Mouse (Mus musculus) adrenal gland, postnatal 25 days (tissue): ENCODE data around the gene Gm12185. TPM values are rescaled to one million over a fixed set of nuclear protein-coding genes. Genes with fewer than 3 reads are reported as not detected.
"Not testable (repeated sequence)": the region's sequence is repeated elsewhere in the genome, so short reads cannot be mapped to it uniquely, and the experiment has no call there.

Experiments used
- DNase-seq: peaks from one replicate; pipeline ENCODE4 v3.0.0; 2021; ENCODE audit warnings: mixed read lengths
- long read RNA-seq: library from polyadenylated mRNA; stranded (forward); transcript quantifications from one replicate; pipeline ENCODE4 v2.0.0, GENCODE M21; 2021
- total RNA-seq: library from RNA; stranded (reverse); gene quantifications from 2 replicates; pipeline ENCODE4 v1.2.3, GENCODE M21; 2021

Gene Gm12185
- 0.67 and 1.3 TPM in 2 replicates for total RNA-seq
- long read RNA-seq, full-length matches to known transcripts = 3 of 8 reads
- long read RNA-seq, partial matches to known transcripts = 0 of 8 reads
- long read RNA-seq, other reads (novel, unspliced or antisense) = 5 of 8 reads

DNA sequence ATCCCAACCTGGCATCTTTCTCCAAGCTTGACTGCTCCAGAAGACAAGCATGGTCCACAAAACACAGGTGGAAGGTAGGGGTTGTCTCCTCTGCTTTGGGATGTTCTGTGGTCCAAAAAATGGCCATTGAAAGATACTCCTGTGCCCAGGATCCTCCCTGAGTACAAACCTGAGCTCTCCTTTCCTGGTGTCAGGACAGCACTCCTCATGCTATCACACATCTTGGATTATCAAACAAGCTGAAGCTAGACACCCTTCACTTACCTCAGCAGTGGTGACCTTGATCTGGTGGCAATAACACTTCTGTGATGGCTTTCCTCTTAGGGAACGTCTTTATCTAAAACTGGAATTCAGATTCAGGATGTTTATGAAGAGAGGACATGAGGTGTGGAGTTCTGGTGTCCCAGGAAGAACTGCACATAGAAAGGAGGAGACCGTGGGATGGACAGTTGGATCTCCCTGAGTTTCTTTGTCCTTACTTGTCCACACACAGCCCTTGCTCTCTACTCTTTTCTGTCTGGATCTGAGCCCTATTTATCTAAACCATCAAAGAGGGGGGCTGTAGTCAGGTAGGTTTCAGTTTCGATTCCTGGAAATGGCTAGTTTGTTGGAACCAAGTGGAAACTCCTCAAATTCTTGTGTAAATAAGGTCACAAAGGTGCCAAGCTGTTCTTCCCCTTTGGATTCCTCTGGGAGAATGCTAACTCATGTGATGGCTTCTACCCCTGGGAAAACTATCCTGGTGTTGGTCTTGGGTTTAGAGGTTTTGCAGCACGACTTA is at the start of gene Gm12185:
Gene Gm12185, minus strand, starts transcription at position 487 of the 781 bp plus-strand sequence.
- DNase-seq = not testable (repeated sequence)

DNA sequence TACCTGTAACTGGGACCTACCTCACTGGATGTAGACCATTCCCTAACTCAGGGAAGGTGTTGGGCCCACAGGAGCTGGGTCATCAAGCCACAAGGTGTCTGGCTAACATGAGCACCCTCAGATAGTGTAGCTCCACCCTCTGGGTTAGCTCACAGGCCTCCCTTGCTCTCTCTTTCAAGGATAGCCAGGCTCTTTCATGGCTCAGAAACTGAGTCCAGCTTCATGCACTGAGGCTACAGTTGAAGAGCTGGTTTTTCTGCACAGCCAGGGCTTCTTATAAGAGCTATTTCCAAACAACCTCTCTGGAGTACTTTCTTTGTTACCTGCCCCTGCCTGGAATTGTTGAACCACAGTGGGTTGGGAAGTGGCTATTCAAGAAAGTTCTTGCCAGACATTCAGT is 20.0 kb upstream of the Gm12185 start:
- DNase-seq = not testable (repeated sequence)

DNA sequence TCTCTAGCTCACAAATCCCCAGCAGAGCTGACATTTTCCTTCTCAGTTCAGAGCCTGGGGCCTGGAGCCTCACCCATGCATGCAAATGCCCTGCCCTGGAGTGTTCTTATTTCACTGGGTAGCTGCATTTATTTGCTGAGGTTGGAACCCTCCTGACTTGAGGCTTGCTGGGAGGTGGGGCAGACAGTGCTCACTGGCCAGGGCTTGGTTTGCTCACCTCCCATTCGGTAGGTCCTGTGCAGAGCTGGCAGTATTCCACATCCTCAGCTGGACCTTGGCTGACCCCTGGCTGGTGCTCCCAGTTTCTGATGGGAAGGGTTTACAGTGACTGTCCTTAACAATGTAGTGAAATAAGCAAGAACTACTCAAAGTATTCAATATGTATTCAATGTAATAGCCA is 14.8 kb upstream of the Gm12185 start:
- DNase-seq = not testable (repeated sequence)

DNA sequence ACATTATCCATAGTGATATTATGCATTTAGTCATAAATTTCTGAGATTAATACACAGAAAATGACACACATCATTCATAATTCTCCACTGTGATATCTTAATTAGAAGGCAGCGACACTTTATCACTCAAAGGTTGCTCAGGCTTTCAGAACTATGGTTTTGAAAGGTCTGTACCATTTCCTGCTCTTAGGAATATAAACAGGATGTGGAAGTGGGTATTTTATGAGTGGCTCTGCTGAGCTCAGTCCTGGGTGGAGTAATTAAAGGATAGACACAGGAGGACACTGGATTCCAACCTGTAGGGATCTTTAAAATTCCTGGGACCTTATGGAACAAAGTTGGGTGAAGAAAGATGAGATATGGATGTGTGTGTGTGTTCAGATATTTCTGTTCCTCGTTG is 14.3 kb upstream of the Gm12185 start:
- not testable (repeated sequence) for DNase-seq

DNA sequence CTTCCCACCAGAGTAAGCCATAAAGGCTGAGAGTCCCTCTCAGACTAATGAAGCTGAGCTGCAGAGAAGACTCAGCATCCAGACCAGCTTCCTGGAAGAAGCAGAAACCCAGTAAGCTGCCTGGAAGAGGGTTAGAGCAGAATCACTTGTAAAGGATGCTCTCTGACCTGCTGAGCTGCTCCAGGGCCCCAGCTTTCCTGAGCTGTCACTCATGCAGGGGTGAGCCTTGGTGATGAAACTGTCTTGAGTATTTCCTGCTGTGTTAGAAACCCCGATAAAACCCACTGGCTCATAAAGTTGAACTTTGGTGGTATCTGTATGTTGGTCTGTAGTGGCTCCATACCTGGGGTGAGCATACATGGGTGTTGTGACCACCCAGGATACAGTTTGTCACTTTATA is 8.4 kb upstream of the Gm12185 start:
- not testable (repeated sequence) for DNase-seq

DNA sequence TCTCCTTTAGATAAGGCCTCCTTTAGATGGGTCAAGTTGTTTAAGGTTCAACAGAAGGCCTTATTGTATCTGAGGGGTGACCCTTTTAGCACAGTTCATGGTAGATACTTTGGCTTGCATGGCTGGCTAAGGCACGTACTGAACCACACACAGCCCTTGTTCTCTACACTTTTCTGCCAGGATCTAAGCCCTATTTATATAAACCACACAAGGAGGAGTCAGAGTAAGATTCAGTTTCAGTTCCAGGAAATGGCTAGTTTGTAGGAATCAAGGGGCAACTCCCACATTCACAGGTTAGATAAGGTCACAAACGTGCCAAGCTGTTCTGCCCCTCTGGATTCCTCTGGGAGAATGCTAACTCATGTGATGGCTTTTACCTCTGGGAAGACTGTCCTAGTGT is 2.0 kb upstream of the Gm12185 start, which contains the start of gene Tgtp1:
Gene Tgtp1, minus strand, starts transcription at position 155 of the 400 bp plus-strand sequence.
- not testable (repeated sequence) for DNase-seq

DNA sequence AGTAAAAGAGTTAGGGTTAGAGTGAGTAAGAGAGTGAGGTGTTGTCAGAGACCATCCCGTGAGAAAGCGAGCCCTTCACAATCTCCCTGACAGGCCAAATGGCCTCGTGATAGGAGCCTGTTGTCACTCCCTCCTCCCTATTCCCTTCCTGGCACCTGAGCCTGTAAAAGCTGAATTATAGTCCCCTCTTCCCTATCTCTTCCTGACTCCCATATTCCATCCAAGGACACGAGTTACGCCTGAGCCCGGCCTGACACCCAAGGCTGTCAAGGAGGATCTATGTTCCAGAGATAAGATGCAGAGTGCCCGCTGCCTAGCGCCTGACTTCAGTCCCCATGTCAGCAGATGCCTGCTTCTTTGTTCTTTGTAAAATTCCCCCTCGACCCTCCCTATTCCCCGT is 1.3 kb upstream of the Gm12185 start:
- peak; percentile 2 for DNase-seq

DNA sequence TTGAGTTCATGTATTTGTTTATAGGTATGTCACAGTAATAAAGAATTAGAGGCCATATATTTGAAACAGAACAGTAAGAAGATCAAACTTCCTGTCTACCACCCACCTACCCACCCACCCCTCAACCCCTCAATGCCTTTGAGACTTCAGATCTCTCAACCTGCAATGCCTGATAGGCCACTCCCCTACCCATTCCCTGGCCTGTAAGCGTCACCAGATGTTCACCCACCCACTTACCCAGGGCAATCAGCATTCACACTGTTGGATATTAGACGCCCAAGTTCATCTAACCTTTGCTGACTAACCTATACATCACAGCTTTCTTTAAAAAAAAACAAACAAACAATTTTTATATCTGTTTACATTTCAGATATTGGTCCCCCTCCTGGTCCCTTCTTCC is 2.0 kb downstream of the Gm12185 start:
- not testable (repeated sequence) for DNase-seq

DNA sequence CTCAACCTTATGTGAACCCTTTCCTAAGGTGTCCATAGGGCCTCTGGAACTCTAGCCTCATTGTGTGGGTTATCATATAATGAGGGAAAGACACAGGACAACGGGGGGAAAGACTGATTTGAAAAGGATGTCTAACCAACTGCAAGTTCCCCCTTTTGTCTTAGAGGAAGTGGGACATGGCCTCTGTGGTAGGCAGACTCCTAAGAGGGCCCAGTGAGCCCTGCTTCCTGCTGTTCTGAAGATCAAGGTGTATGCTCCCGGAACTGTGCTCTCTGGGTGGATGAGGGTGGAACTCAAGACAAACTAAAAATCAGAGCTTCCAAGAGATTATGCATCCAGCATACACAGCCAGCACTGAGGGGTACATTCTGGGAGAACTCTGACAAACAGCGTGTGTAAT is 3.8 kb downstream of the Gm12185 start:
- DNase-seq = not testable (repeated sequence)

DNA sequence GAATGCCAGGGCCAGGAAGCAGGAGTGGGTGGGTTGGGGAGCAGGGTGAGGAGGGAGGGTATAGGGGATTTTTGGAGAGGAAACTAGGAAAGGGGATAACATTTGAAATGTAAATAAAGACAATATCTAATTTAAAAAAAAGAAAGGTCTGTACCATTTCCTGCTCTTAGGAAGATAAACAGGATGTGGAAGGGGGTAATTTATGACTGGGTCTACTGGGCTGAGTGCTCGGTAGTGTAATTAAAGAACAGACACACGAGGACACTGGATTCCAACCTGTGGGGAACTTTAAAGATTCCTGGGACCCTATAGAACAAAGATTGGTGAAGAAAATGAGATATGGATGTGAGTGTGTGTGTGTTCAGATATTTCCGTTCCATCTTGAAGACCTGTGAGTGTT is 9.2 kb downstream of the Gm12185 start:
- DNase-seq = not testable (repeated sequence)

DNA sequence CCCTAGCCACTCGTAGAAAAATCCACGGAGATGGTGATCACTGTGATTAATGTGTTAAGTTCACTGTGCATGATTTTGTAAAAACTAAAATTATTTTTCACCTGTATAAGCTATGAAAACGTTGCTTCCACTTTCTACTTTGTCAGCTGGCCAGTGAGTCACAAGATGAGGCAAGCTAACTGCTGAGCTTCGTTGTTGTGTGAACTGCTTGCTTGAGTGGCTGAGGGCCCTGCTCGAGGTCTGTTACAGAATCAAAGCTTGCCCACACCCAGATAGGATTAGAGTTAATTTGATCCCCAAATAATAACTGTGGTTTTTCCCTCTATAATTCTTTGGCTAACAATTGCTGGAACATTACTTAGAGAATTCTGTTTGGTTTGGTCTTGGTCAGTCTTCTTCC is 12.0 kb downstream of the Gm12185 start:
- not testable (repeated sequence) for DNase-seq

DNA sequence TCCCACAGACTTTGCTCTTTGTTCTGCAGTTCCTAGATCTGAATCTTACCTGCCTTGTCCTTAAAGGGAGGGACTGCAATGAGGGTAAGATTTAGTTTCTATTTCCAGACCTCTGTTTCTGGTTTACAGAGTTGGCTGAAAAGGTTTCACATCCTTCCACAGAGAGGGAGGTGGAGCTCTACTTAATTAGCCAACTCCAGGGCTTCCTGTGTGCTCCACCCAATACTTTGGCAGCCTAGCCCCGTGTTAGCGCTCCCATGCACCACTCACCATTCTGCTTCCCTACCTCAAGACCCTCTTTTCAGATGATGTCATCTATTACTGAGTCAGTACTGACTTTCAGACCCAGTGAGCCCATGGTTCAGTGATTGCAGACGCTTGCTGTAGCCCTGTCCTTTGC is 12.8 kb downstream of the Gm12185 start, which contains the start of gene 9930111J21Rik1:
Gene 9930111J21Rik1, minus strand, starts transcription at position 148 of the 400 bp plus-strand sequence.
- DNase-seq = not testable (repeated sequence)

DNA sequence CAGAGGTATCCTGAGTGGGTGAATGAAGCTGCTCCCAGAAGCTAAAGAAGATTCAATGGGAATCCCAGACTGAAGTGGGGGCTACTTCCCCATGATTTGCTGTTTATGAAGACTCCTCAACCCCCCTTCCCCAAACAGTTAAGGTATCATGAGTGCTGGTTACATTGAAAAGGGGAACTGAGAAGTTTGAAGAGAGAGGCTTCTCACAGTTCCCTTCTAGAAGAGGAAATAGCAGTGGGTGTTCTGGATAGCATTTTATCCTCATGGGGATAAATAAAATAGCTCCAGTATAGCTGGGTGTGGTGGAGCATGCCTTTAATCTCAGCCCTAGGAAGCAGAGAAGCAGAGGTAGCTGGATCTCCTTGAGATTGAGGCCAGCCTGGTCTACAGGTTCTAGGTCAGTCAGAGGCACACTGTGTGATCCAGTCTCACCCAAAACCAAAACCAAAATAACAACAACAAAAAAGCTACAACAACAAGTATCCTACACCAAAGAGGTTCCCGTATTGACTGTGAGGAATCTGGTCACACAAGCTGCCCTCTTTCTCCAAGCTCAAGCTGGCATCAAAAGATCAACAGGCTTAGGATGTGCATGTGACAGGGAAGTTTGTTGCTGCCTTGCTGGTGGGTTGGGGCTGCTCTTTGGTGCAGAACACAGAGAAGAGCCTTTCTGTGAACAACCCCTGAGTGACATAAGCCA is 13.6 kb downstream of the Gm12185 start, which contains the start of gene Olfr56:
Gene Olfr56, plus strand, starts transcription at position 650 of the 700 bp plus-strand sequence.
- DNase-seq = not testable (repeated sequence)

DNA sequence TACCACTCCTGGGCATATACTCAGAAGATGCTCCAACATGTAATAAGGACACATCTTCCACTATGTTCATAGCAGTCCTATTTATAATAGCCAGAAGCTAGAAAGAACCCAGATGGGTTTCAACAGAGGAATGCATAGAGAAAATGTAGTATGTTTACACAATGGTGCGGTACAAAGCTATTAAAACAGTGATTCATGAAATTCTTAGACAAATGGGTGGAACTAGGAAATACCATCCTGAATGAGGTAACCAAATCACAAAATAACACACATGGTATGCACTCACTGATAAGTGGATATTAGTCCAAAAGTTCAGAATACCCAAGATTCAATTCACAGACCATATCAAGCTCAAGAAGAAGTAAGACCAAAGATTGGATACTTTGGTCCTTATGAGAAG is 17.3 kb downstream of the Gm12185 start:
- DNase-seq = not testable (repeated sequence)

DNA sequence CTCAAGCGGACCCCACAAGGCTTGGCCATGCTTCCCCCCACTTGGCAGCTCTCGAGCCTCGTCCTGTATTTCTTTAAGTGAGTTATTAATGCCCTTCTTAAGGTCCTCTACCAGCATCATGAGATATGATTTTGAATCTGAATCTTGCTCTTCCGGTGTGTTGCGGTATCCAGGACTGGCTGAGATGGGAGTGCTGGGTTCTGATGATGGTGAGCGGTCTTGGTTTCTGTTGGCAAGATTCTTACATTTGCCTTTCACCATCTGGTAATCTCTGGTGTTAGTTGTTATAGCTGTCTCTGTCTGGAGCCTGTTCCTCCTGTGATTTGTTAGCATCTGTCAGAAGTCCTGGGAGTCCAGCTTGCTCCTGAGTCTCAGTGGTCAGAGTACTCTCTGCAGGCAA is 45.9 kb downstream of the Gm12185 start, which contains the start of gene Psme2b:
Gene Psme2b, minus strand, starts transcription at position 101 of the 400 bp plus-strand sequence.
- not testable (repeated sequence) for DNase-seq

DNA sequence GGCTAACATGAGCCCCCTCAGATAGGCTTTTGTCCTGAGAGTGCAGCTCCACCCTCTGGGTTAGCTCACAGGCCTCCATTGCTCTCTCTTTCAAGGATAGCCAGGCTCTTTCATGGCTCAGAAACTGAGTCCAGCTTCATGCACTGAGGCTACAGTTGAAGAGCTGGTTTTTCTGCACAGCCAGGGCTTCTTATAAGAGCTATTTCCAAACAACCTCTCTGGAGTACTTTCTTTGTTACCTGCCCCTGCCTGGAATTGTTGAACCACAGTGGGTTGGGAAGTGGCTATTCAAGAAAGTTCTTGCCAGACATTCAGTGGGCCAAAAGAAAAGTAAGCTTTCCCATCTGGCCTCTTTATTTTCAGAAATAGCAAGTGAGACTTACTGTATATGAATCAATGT is 52.7 kb downstream of the Gm12185 start:
- not testable (repeated sequence) for DNase-seq

DNA sequence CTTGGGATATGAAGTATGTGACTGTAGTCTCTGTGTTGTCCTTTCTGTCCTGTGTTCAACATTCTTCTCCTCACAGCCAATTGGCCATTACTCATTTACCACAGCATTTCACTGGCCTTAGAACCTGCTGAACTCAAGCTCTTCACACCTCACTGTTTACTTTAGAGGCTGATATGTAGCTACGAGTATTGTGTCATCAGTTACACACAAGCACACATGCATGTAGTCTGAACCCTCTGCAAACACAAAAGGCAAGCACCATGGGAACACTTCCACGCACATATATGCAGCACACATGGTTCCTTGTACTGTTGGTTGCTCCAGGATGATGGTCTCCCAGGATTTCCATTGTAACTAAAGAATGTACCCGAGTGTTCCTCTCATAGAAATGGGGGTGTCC is 56.7 kb downstream of the Gm12185 start:
- not testable (repeated sequence) for DNase-seq

DNA sequence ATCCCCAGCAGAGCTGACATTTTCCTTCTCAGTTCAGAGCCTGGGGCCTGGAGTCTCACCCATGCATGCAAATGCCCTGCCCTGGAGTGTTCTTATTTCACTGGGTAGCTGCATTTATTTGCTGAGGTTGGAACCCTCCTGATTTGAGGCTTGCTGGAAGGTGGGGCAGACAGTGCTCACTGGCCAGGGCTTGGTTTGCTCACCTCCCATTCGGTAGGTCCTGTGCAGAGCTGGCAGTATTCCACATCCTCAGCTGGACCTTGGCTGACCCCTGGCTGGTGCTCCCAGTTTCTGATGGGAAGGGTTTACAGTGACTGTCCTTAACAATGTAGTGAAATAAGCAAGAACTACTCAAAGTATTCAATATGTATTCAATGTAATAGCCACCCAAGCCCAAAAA is 58.1 kb downstream of the Gm12185 start:
- DNase-seq = not testable (repeated sequence)

DNA sequence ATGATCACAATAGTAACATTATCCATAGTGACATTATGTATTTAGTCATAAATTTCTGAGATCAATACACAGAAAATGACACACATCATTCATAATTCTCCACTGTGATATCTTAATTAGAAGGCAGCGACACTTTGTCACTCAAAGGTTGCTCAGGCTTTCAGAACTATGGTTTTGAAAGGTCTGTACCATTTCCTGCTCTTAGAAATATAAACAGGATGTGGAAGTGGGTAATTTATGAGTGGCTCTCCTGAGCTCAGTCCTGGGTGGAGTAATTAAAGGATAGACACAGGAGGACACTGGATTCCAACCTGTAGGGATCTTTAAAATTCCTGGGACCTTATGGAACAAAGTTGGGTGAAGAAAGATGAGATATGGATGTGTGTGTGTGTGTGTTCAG is 58.6 kb downstream of the Gm12185 start:
- not testable (repeated sequence) for DNase-seq

DNA sequence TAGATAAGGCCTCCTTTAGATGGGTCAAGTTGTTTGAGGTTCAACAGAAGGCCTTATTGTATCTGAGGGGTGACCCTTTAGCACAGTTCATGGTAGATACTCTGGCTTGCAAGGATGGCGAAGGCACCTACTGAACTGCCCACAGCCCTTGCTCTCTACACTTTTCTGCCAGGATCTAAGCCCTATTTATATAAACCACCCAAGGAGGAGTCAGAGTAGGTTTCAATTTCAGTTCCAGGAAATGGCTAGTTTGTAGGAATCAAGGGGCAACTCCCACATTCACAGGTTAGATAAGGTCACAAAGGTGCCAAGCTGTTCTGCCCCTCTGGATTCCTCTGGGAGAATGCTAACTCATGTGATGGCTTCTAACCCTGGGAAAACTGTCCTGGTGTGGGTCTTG is 64.0 kb downstream of the Gm12185 start:
- not testable (repeated sequence) for DNase-seq

DNA sequence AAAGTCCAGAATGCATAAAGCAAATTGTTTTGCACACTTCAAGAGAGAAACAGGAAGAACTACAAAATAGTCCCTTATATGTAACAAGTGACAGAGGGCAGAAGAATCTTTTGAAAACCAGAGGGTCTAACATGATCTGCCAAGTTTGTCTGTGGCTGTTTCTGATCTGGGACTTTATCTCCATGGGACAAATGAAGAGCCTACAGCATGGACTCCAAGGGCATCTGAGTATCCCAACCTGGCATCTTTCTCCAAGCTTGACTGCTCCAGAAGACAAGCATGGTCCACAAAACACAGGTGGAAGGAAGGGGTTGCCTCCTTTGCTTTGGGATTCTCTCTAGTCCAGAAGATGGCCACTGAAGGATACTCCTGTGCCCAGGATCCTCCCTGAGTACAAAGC is 65.6 kb downstream of the Gm12185 start:
- not testable (repeated sequence) for DNase-seq

DNA sequence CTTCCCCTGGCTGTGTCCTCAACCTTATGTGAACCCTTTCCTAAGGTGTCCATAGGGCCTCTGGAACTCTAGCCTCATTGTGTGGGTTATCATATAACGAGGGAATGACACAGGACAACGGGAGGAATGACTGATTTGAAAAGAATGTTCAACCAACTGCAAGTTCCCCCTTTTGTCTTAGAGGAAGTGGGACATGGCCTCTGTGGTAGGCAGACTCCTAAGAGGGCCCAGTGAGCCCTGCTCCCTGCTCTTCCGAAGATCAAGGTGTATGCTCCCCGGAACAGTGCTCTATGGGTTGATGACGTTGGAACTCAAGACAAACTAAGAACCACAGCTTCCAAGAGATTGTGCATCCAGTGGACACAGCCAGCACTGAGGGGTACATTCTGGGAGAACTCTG is 68.2 kb downstream of the Gm12185 start:
- DNase-seq = not testable (repeated sequence)

DNA sequence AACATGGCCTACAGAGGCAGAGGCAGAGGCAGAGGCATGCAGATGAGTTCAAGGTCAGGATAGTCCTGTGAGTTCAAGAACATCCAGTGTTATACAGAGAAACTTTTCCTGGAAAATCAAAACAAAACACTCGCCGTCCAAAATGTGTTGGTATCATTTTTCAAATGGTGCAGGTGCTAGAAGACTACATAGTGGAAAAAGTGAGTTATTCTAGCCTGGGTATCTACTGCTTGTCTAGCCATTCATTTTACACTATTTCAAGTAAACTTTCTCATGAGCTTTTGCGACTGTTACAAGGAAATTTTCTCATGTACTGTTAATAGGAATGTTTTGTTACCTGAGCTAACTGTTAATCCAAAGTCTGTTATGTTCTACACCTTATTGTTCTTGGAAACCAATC is 73.6 kb downstream of the Gm12185 start:
- DNase-seq = no peak
